Mouse (Mus musculus): ENCODE results near the gene F2rl3. TPM values are rescaled to one million over a fixed set of nuclear protein-coding genes. Genes with fewer than 3 reads are reported as not detected.

Gene F2rl3
- polyA plus RNA-seq (2017; shearing (Covaris generic)): 12.6 TPM

DNA sequence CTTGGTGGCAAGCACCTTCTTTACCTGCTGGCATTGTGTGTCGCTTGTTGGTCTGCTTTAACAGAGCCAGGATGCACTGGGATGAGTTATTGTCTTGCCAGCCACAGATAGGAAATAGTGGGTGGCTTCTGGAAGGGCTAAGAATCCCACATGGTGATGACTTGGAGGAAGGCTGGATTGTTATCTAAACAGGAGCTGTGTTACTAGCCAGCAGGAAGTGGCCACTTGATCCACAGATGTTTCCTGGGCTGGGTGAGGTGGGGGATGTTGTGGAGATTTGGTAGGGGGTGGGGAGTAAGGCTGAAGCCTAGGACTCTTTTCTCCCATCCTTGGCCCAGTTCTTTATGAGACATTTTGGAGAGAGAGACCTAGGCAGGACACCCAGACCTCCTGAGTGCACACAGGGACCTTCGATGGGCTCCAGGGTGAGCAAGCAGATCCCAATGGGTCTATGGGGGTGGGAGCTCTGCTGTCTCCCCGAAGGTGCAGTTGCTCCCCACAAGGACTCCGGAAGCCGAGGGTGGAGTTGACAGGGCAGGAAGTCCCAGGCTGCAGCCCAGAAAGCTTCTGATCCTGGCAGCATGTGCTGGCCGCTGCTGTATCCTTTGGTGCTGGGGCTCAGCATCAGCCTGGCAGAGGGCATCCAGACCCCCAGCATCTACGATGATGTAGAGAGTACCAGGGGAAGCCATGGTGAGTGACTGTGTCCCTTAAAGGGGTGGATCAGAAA, at the start of gene F2rl3:
Gene F2rl3, plus strand, starts transcription at position 559 of the 730 bp plus-strand sequence.

GRCm38 (mm10) chr8:72722769-72723650, 38.7 kb upstream of the F2rl3 start, which contains the start of gene Sin3b:
TSS of gene Sin3b (plus strand) at chr8:72723285.

Other genes with a start within 250 kb of the F2rl3 start
- 5.5 TPM for gene Med26, start 213.6 kb upstream of the F2rl3 start, polyA plus RNA-seq (2017; shearing (Covaris generic))
- gene Smim7, start 190.8 kb upstream of the F2rl3 start, polyA plus RNA-seq (2017; shearing (Covaris generic)): 77.4 TPM
- 2.2 TPM for gene Tmem38a, start 189.8 kb upstream of the F2rl3 start, polyA plus RNA-seq (2017; shearing (Covaris generic))
- 0.20 TPM for gene Nwd1, start 115.2 kb upstream of the F2rl3 start, polyA plus RNA-seq (2017; shearing (Covaris generic))
- 280 TPM for gene Sin3b, start 38.6 kb upstream of the F2rl3 start, polyA plus RNA-seq (2017; shearing (Covaris generic))